Mouse (Mus musculus) olfactory bulb, adult 2 months (tissue): Measurements from ENCODE around the gene Rab3c.

Source experiments
- CTCF ChIP-seq: fragments of 200-500 bp; IDR thresholded peaks from 2 replicates; pipeline ENCODE4 v1.5.1; 2012; ENCODE audit warnings: low read depth, mild to moderate bottlenecking, low read length, moderate library complexity; ENCODE audit not compliant: insufficient read depth
- POLR2A ChIP-seq: fragments of 200-500 bp; IDR thresholded peaks from 2 replicates; pipeline ENCODE4 v1.6.1; 2012; ENCODE audit warnings: mild to moderate bottlenecking, low read depth, low read length, moderate library complexity; ENCODE audit not compliant: insufficient read depth

- TF ChIP-seq POLR2A = no peak
- TF ChIP-seq CTCF = no peak
Measured at GRCm38 (mm10) chr13:110230046-110230445, 50.8 kb downstream of the Rab3c start.
